ENCODE assay signal across 9 mouse cellular contexts in genomic region chr6:127546676-127547075, GRCm38 (mm10). TPM values are rescaled to one million over a fixed set of nuclear protein-coding genes. Genes with fewer than 3 reads are reported as not detected.
A peak's percentile ranks its signal among the peaks of the same experiment; 100 is the strongest.
DNase-seq lines count a peak whose midpoint lies in the region; ATAC-seq and TF ChIP-seq lines count a peak whose summit lies in the region.
"Had no signal": no experiment of that assay in that cellular context is flagged by ENCODE, and none has a peak within 500 bp of the region (broad histone marks: within the 10 kb centered on the region; RNA-seq: fewer than 3 reads in every experiment).

No protein-coding gene starts in this region.

- H3K4me2 ChIP-seq in embryonic facial prominence, embryonic 15.5 days (replicated peaks), result no peak overlapping the region
- no peak overlapping the region for H3K4me2 ChIP-seq in kidney, embryonic 14.5 days (replicated peaks; ENCODE audit: low read depth, low read length)

- no peak overlapping the region for H3K27ac ChIP-seq in liver, adult 2 months (replicated peaks; ENCODE audit: insufficient read depth, low read depth, low read length)
- H3K27ac ChIP-seq in embryonic facial prominence, embryonic 15.5 days (replicated peaks), result no peak overlapping the region
- H3K27ac ChIP-seq in kidney, embryonic 14.5 days (ENCODE audit: low read depth, low read length), result no peak overlapping the region
- no peak overlapping the region for H3K27ac ChIP-seq in thymus, adult 2 months (ENCODE audit: control insufficient read depth, insufficient read depth, low read length)

- H3K9me3 ChIP-seq in embryonic facial prominence, embryonic 15.5 days (replicated peaks), result no peaks in the 10 kb centered on the region
- H3K9me3 ChIP-seq in kidney, embryonic 14.5 days (ENCODE audit: control insufficient read depth, low read length), result no peaks in the 10 kb centered on the region
- H3K9me3 ChIP-seq: megakaryocyte, embryonic 14.5 days had no signal

- no peaks in the 10 kb centered on the region for H3K27me3 ChIP-seq in liver, adult 2 months (ENCODE audit: control insufficient read depth, insufficient read depth, low read length)
- peaks cover under 1% of the 10 kb centered on the region; the same call in 1 of the 2 replicates for H3K27me3 ChIP-seq in embryonic facial prominence, embryonic 15.5 days
- no peaks in the 10 kb centered on the region for H3K27me3 ChIP-seq in kidney, embryonic 14.5 days (ENCODE audit: control insufficient read depth, insufficient read depth, low read length)
- no peaks in the 10 kb centered on the region for H3K27me3 ChIP-seq in thymus, adult 2 months (ENCODE audit: control insufficient read depth, insufficient read depth, low read length)

- H3K36me3 ChIP-seq in liver, adult 2 months (ENCODE audit: control insufficient read depth, insufficient read depth, low read length), result no peaks in the 10 kb centered on the region
- no peaks in the 10 kb centered on the region for H3K36me3 ChIP-seq in embryonic facial prominence, embryonic 15.5 days
- no peaks in the 10 kb centered on the region for H3K36me3 ChIP-seq in kidney, embryonic 14.5 days (ENCODE audit: control insufficient read depth, insufficient read depth, low read length)
- no peaks in the 10 kb centered on the region for H3K36me3 ChIP-seq in thymus, adult 2 months (ENCODE audit: control insufficient read depth, insufficient read depth, low read length)

- no peaks in the 10 kb centered on the region for H3K79me2 ChIP-seq in liver, adult 2 months (ENCODE audit: control insufficient read depth, insufficient read depth, low read length)

- H3K4me3 ChIP-seq in liver, adult 2 months (ENCODE audit: insufficient read depth, low read depth, low read length), result no peak overlapping the region
- no peak overlapping the region for H3K4me3 ChIP-seq in embryonic facial prominence, embryonic 15.5 days (replicated peaks)
- H3K4me3 ChIP-seq in kidney, embryonic 14.5 days (ENCODE audit: low read length), result no peak overlapping the region
- H3K4me3 ChIP-seq in thymus, adult 2 months (ENCODE audit: control insufficient read depth, insufficient read depth, low read length), result no peak overlapping the region
- H3K4me3 ChIP-seq: megakaryocyte, embryonic 14.5 days had no signal

- ATAC-seq in embryonic facial prominence, embryonic 15.5 days (ENCODE audit: insufficient number of reproducible peaks, low FRiP score, low TSS enrichment, low read depth), result peak; percentile 63; the same call in 1 of the 2 replicates
- peak; percentile 90 for ATAC-seq in kidney, embryonic 14.5 days (ENCODE audit: low FRiP score, low TSS enrichment)

- peak; percentile 10 for DNase-seq in liver, adult 2 months (ENCODE audit: extremely low read depth, low read depth, low spot score)
- DNase-seq in liver, result no peak
- DNase-seq in ovary, postnatal 14 days (ENCODE audit: low spot score), result peak; percentile 58
- no peak for DNase-seq in thymus, adult 18-20 months
- no peak for DNase-seq in spleen, postnatal 14 days (ENCODE audit: low spot score in 2 of 2)
- no peak for DNase-seq in thymus, adult 2 months

- no peak overlapping the region for H3K9ac ChIP-seq in liver, adult 2 months (ENCODE audit: low read depth, low read length)
- H3K9ac ChIP-seq in embryonic facial prominence, embryonic 15.5 days, result no peak overlapping the region
- H3K9ac ChIP-seq in kidney, embryonic 14.5 days (ENCODE audit: low read depth, low read length), result no peak overlapping the region

- TF ChIP-seq POLR2A in liver, adult 2 months (IDR thresholded peaks at IDR 0.05; ENCODE audit: extremely low read depth, insufficient read depth, low read length), result no peak
- no peak for TF ChIP-seq POLR2A in thymus, adult 2 months (IDR thresholded peaks at IDR 0.05; ENCODE audit: control insufficient read depth, extremely low read depth, insufficient read depth, low read length, poor library complexity)

- WGBS in liver, adult 2 months, result 39% methylated on average over 4 of the region's 4 CpGs
- WGBS in embryonic facial prominence, embryonic 15.5 days, result 49% methylated on average over 4 of the region's 4 CpGs
- WGBS in kidney, embryonic 14.5 days, result 29% methylated on average over 4 of the region's 4 CpGs
- 83% methylated on average over 4 of the region's 4 CpGs for WGBS in thymus, adult 2 months

- H3K4me1 ChIP-seq in liver, adult 2 months (ENCODE audit: control insufficient read depth, insufficient read depth, low read length), result peaks cover 2% of the 10 kb centered on the region; the same call in 1 of the 2 replicates
- no peaks in the 10 kb centered on the region for H3K4me1 ChIP-seq in embryonic facial prominence, embryonic 15.5 days
- peaks cover 5% of the 10 kb centered on the region; the same call in 1 of the 2 replicates for H3K4me1 ChIP-seq in kidney, embryonic 14.5 days (ENCODE audit: control insufficient read depth, insufficient read depth, low read length)
- no peaks in the 10 kb centered on the region for H3K4me1 ChIP-seq in thymus, adult 2 months (replicated peaks; ENCODE audit: control insufficient read depth, insufficient read depth, low read length)

- TF ChIP-seq CTCF in liver, adult 2 months (IDR thresholded peaks at IDR 0.05; ENCODE audit: low read depth, low read length), result no peak
- no peak for TF ChIP-seq CTCF in thymus, adult 2 months (IDR thresholded peaks at IDR 0.05; ENCODE audit: borderline replicate concordance, control insufficient read depth, extremely low read depth, insufficient read depth, low read length, poor library complexity)

RNA-seq across cellular contexts. Expression of gene Cracr2a, which starts 14.5 kb away (rescaled TPM):
- 0.09 and 0.13 TPM in 2 replicates for total RNA-seq in liver, adult 2 months (2014; rRNA removed)
- polyA plus RNA-seq in liver, adult 2 months (2012; rRNA removed), result 0.02 and 0.07 TPM in 2 replicates
- polyA plus RNA-seq in embryonic facial prominence, embryonic 15.5 days (2015; fragmentation: Nextera tagmentation; extraction: Ambion mirVana), result 1.6 TPM in 2 replicates
- polyA plus RNA-seq in kidney, embryonic 14.5 days (2014; fragmentation: Nextera tagmentation; extraction: Ambion mirVana), result 1.1 and 1.5 TPM in 2 replicates
- 6.2 and 6.6 TPM in 2 replicates for polyA plus RNA-seq in thymus, adult 2 months (2012; rRNA removed)

Comparison
In these comparisons a context has a peak if more than half of its experiments do, and no peak if none do; other contexts are left out.
1. DNase-seq: peak in liver, adult 2 months (single experiment) and ovary, postnatal 14 days (single experiment); none in liver (single experiment), thymus, adult 18-20 months (0 of 2), spleen, postnatal 14 days (0 of 2) and thymus, adult 2 months (single experiment).